Comparison of ENCODE assay signal across 8 mouse cellular contexts in the genomic region with DNA sequence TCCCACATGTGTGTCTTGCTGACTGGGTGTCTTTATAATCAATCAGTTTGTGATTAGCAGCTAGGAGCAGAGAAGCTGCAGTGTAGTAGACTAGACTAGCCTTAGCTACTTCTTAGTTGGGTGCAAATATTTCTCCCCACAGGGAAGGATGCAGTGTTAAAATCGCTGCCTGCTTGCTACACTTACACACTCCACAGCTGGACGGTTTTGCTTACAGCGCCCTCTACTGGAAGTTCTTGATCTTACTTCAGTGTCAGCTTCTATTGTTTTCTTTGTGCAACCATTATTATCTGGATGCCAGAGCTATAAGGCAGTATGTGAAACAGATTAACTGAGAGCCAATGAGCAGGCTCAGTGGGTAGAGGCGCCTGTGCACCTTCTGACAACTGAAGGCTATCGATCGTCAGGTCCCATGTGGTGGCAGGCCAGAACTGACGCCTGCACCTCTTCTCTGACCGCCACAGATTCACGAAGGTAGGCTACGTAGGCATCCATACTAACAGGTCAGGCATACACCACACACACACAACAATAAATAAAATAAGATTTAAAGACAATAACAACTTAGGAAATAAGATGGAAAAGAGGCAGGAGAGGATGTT. TPM values are rescaled to one million over a fixed set of nuclear protein-coding genes. Genes with fewer than 3 reads are reported as not detected.
A peak's percentile ranks its signal among the peaks of the same experiment; 100 is the strongest.
DNase-seq lines count a peak whose midpoint lies in the region; ATAC-seq lines count a peak whose summit lies in the region.

No protein-coding gene starts in this region.

- H3K27me3 ChIP-seq in forebrain, embryonic 14.5 days (replicated peaks; ENCODE audit: control insufficient read depth, insufficient read depth, low read length), result no peaks in the 10 kb centered on the region
- H3K27me3 ChIP-seq in limb, embryonic 13.5 days, result no peaks in the 10 kb centered on the region
- no peaks in the 10 kb centered on the region for H3K27me3 ChIP-seq in neural tube, embryonic 11.5 days (ENCODE audit: control insufficient read depth, insufficient read depth, low read length)

- peak; percentile 31 for DNase-seq in right cerebral cortex, adult 18-20 months
- DNase-seq in right cerebral cortex, postnatal 25 days, result no peak
- peak; percentile 56 for DNase-seq in forebrain, embryonic 14.5 days (ENCODE audit: low spot score)
- DNase-seq in neural tube, embryonic 11.5 days (ENCODE audit: low spot score), result peak; percentile 19
- DNase-seq in gastrocnemius, adult 8-10 months (ENCODE audit: low spot score in 2 of 2), result no peak
- DNase-seq in spleen, postnatal 14 days (ENCODE audit: low spot score in 2 of 2), result no peak

- no peaks in the 10 kb centered on the region; the same call in 1 of the 2 replicates for H3K36me3 ChIP-seq in forebrain, embryonic 14.5 days (ENCODE audit: control insufficient read depth, insufficient read depth, low read length)
- H3K36me3 ChIP-seq in limb, embryonic 13.5 days, result peaks cover 4% of the 10 kb centered on the region; the same call in 1 of the 2 replicates
- no peaks in the 10 kb centered on the region for H3K36me3 ChIP-seq in neural tube, embryonic 11.5 days (ENCODE audit: control insufficient read depth, insufficient read depth, low read length)

- peak; percentile 69 for ATAC-seq in activated CD4-positive, CD25-positive, alpha-beta regulatory T cell, adult 4 months
- ATAC-seq in forebrain, embryonic 14.5 days, result peak; percentile 50
- ATAC-seq in limb, embryonic 13.5 days (ENCODE audit: low FRiP score, low read depth), result peak; percentile 60; the same call in 1 of the 2 replicates
- peak; percentile 32; the same call in 1 of the 2 replicates for ATAC-seq in neural tube, embryonic 11.5 days (ENCODE audit: insufficient read depth, low FRiP score, low TSS enrichment)

- no peak overlapping the region for H3K4me3 ChIP-seq in forebrain, embryonic 14.5 days (ENCODE audit: low read depth, low read length)
- no peak overlapping the region for H3K4me3 ChIP-seq in limb, embryonic 13.5 days
- no peak overlapping the region for H3K4me3 ChIP-seq in neural tube, embryonic 11.5 days (ENCODE audit: low read depth, low read length)

- H3K9ac ChIP-seq in forebrain, embryonic 14.5 days (ENCODE audit: low read length), result no peak overlapping the region
- H3K9ac ChIP-seq in limb, embryonic 13.5 days, result no peak overlapping the region
- H3K9ac ChIP-seq in neural tube, embryonic 11.5 days (ENCODE audit: low read length), result no peak overlapping the region

- WGBS in forebrain, embryonic 14.5 days, result 64% methylated on average over 10 of the region's 10 CpGs
- WGBS in limb, embryonic 13.5 days, result 66% methylated on average over 10 of the region's 10 CpGs
- 65% methylated on average over 10 of the region's 10 CpGs for WGBS in neural tube, embryonic 11.5 days

- no peak overlapping the region for H3K27ac ChIP-seq in forebrain, embryonic 14.5 days (ENCODE audit: low read depth, low read length)
- no peak overlapping the region for H3K27ac ChIP-seq in limb, embryonic 13.5 days
- H3K27ac ChIP-seq in neural tube, embryonic 11.5 days (ENCODE audit: low read depth, low read length), result no peak overlapping the region

- H3K4me1 ChIP-seq in forebrain, embryonic 14.5 days (ENCODE audit: control insufficient read depth, insufficient read depth, low read length), result no peaks in the 10 kb centered on the region
- H3K4me1 ChIP-seq in limb, embryonic 13.5 days, result no peaks in the 10 kb centered on the region
- H3K4me1 ChIP-seq in neural tube, embryonic 11.5 days (ENCODE audit: control insufficient read depth, insufficient read depth, low read length), result no peaks in the 10 kb centered on the region

- H3K9me3 ChIP-seq in forebrain, embryonic 14.5 days (replicated peaks; ENCODE audit: control insufficient read depth, low read length), result no peaks in the 10 kb centered on the region
- H3K9me3 ChIP-seq in limb, embryonic 13.5 days, result no peaks in the 10 kb centered on the region
- H3K9me3 ChIP-seq in neural tube, embryonic 11.5 days (ENCODE audit: control insufficient read depth, low read length), result no peaks in the 10 kb centered on the region

- no peak overlapping the region for H3K4me2 ChIP-seq in forebrain, embryonic 14.5 days (ENCODE audit: low read length)
- no peak overlapping the region for H3K4me2 ChIP-seq in limb, embryonic 13.5 days (replicated peaks)
- no peak overlapping the region for H3K4me2 ChIP-seq in neural tube, embryonic 11.5 days (ENCODE audit: low read depth)

RNA-seq across cellular contexts. Expression of gene Ccdc59, which starts 6.1 kb away (rescaled TPM):
- 10 to 100 TPM; 56.4 to 64.5 TPM for polyA plus RNA-seq in activated CD4-positive, CD25-positive, alpha-beta regulatory T cell, adult 4 months (2017; shearing (Covaris generic))
- polyA plus RNA-seq in forebrain, embryonic 14.5 days (2014; fragmentation: Nextera tagmentation; extraction: Ambion mirVana), result 47.4 and 52.5 TPM in 2 replicates
- polyA plus RNA-seq in limb, embryonic 13.5 days (2015; fragmentation: Nextera tagmentation; extraction: Ambion mirVana), result 67.5 and 67.9 TPM in 2 replicates
- 47.5 and 48.6 TPM in 2 replicates for polyA plus RNA-seq in neural tube, embryonic 11.5 days (2014; fragmentation: Nextera tagmentation; extraction: Ambion mirVana)
- total RNA-seq in gastrocnemius, adult 8-10 months (2022), result 10 to 100 TPM in 1 of 4 experiments, 1 to 10 TPM in 3; 7.9 to 10.3 (median 9.0) TPM

RNA-seq across cellular contexts. Expression of gene Mettl25, which starts 6.5 kb away (rescaled TPM):
- polyA plus RNA-seq in activated CD4-positive, CD25-positive, alpha-beta regulatory T cell, adult 4 months (2017; shearing (Covaris generic)), result 1 to 10 TPM; 5.3 to 6.0 TPM
- polyA plus RNA-seq in forebrain, embryonic 14.5 days (2014; fragmentation: Nextera tagmentation; extraction: Ambion mirVana), result 14.5 and 16.1 TPM in 2 replicates
- polyA plus RNA-seq in limb, embryonic 13.5 days (2015; fragmentation: Nextera tagmentation; extraction: Ambion mirVana), result 13.6 and 13.8 TPM in 2 replicates
- 12.3 and 16.5 TPM in 2 replicates for polyA plus RNA-seq in neural tube, embryonic 11.5 days (2014; fragmentation: Nextera tagmentation; extraction: Ambion mirVana)
- total RNA-seq in gastrocnemius, adult 8-10 months (2022), result 1 to 10 TPM; 2.6 to 3.1 (median 2.8) TPM

Comparison
In these comparisons a context has a peak if more than half of its experiments do, and no peak if none do; other contexts are left out.
1. DNase-seq: peak in right cerebral cortex, adult 18-20 months (single experiment), forebrain, embryonic 14.5 days (single experiment) and neural tube, embryonic 11.5 days (single experiment); none in right cerebral cortex, postnatal 25 days (single experiment), gastrocnemius, adult 8-10 months (0 of 2) and spleen, postnatal 14 days (0 of 2).
2. Peak in every context shown above with its lines, with median percentiles within 50 percentile points of each other: ATAC-seq.